Mouse (Mus musculus) embryonic facial prominence, embryonic 12.5 days (tissue): Measurements from ENCODE around the gene Slc44a1. TPM values are rescaled to one million over a fixed set of nuclear protein-coding genes. Genes with fewer than 3 reads are reported as not detected.
A peak's percentile ranks its signal among the peaks of the same experiment; 100 is the strongest.

ENCODE experiments used
- ATAC-seq: fragments of 200-750 bp; cut with Nextera tagmentation; 2 replicates; pipeline ENCODE4 v1.8.0; 2017; ENCODE audit not compliant: insufficient number of reproducible peaks, insufficient read depth, low FRiP score, low TSS enrichment
- H3K27ac ChIP-seq: fragments of 300-500 bp; sonication (generic); 2 replicates; pipeline ENCODE4 v1.5.1; 2016; ENCODE audit warnings: mild to moderate bottlenecking
- H3K27me3 ChIP-seq: fragments of 300-500 bp; sonication (generic); 2 replicates; pipeline ENCODE4 v1.6.1; 2016; ENCODE audit warnings: mild to moderate bottlenecking, moderate library complexity
- H3K36me3 ChIP-seq: fragments of 300-500 bp; sonication (generic); 2 replicates; pipeline ENCODE4 v1.6.1; 2016; ENCODE audit warnings: mild to moderate bottlenecking
- H3K4me1 ChIP-seq: fragments of 300-500 bp; sonication (generic); 2 replicates; pipeline ENCODE4 v1.6.1; 2016
- H3K4me2 ChIP-seq: fragments of 300-500 bp; sonication (generic); replicated peaks from 2 replicates; pipeline ENCODE4 v1.6.1; 2016; ENCODE audit warnings: mild to moderate bottlenecking, moderate library complexity
- H3K4me3 ChIP-seq: fragments of 300-500 bp; sonication (generic); 2 replicates; pipeline ENCODE4 v1.5.1; 2016; ENCODE audit warnings: mild to moderate bottlenecking
- H3K9ac ChIP-seq: fragments of 300-500 bp; sonication (generic); 2 replicates; pipeline ENCODE4 v1.6.1; 2016; ENCODE audit warnings: mild to moderate bottlenecking, moderate library complexity
- H3K9me3 ChIP-seq: fragments of 300-500 bp; sonication (generic); 2 replicates; pipeline ENCODE4 v1.6.1; 2016; ENCODE audit warnings: mild to moderate bottlenecking, moderate library complexity
- WGBS: fragments of 180-500 bp; shearing (Covaris S2); methylation state at CpG from one replicate; pipeline ENCODE4 v1.1.7; 2016; 5-methylcytosine and 5-hydroxymethylcytosine counted together
- polyA plus RNA-seq: library from polyadenylated mRNA; unstranded; fragments of >200 nt; fragmentation: Nextera tagmentation; extraction: Ambion mirVana; gene quantifications from 2 replicates; pipeline ENCODE4 v1.2.1, GENCODE M21; 2016

Slc44a1 gene
- polyA plus RNA-seq, 1 experiment from 2014 or later: 37.0 TPM

DNA sequence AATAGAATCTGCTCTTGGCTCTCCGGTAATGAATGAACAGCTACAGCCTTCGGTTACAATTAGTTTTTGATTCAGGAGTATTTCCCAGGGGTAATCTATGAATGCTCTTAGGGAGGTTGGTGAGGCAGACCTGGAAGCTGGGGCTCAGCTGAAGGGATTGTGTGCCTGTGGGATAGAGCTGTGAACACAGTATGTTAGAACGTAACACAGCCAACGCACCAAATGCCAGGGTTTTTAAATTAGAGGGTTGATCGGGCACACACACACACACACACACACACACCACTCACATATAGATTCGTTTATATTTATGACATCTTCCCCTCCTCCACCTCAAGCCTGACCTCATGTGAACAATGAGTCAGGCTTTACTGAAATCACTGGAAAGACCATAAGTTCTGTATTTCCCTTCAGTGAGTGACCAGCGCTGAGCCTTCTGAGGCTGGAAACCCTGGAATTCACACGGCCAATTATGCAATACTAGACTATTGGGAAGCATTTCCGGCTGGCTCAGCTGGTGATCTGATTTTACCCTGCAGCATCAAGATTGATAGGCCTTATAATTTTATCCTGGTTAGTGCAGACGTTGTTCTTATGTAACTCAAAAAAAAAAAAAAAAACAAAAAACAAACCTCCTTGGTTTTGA lies 3.0 kb upstream of the Slc44a1 start:
- WGBS: 55% methylated on average over 10 of the region's 10 CpGs
- Histone ChIP-seq H3K36me3 (no peaks in the 10 kb centered on the region), H3K9ac (no peak overlapping the region), H3K9me3 (no peaks in the 10 kb centered on the region), H3K27me3 (no peaks in the 10 kb centered on the region), H3K27ac (no peak overlapping the region), H3K4me2 (no peak overlapping the region), H3K4me1 (peaks cover 12% of the 10 kb centered on the region; the same call in 1 of the 2 replicates), H3K4me3 (no peak overlapping the region)
- ATAC-seq: no peak

GRCm38 (mm10) chr4:53438386-53438785 lies 1.8 kb upstream of the Slc44a1 start:
- Histone ChIP-seq H3K4me3 (no peak overlapping the region), H3K4me2 (no peak overlapping the region), H3K36me3 (no peaks in the 10 kb centered on the region), H3K27ac (no peak overlapping the region), H3K9me3 (no peaks in the 10 kb centered on the region), H3K27me3 (no peaks in the 10 kb centered on the region), H3K4me1 (peaks cover 22% of the 10 kb centered on the region; the same call in 1 of the 2 replicates), H3K9ac (no peak overlapping the region)
- 79% methylated on average over 2 of the region's 2 CpGs for WGBS
- ATAC-seq: no peak

- Histone ChIP-seq H3K27me3 (no peaks in the 10 kb centered on the region), H3K9me3 (no peaks in the 10 kb centered on the region), H3K4me2 (peak overlapping the region; percentile 96; the same call in 1 of the 2 replicates), H3K36me3 (no peaks in the 10 kb centered on the region), H3K4me3 (no peak overlapping the region), H3K4me1 (peaks cover 22% of the 10 kb centered on the region; the same call in 1 of the 2 replicates), H3K27ac (no peak overlapping the region), H3K9ac (no peak overlapping the region)
- 77% methylated on average over 7 of the region's 7 CpGs for WGBS
- no peak for ATAC-seq
These were observed 1.3 kb upstream of the Slc44a1 start for GRCm38 (mm10) chr4:53438836-53439480.

DNA sequence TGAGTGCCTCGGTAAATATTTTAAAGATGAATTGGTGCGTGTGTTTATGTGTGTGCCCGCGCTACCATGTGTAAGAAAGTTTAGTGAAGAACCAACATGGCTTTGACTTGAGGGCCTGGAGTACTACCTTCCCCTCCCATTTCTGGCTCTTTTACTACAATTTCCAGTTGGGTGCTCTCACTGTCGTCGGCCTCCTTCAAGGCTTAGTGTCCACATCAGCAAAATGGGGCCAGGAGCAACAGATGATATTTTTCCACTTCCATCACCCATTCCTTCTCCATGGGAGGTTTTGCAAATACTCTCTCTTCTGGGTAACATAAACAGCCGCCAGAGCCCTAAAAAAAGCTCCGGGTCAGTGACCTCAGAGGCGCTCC lies 590 bp upstream of the Slc44a1 start:
- H3K4me3 ChIP-seq: peak overlapping the region; percentile 86
- no peaks in the 10 kb centered on the region for H3K9me3 ChIP-seq
- peak overlapping the region; percentile 81 for H3K27ac ChIP-seq
- H3K4me2 ChIP-seq: peak overlapping the region; percentile 96
- ATAC-seq: no peak
- no peaks in the 10 kb centered on the region for H3K36me3 ChIP-seq
- peak overlapping the region; percentile 74 for H3K9ac ChIP-seq
- H3K27me3 ChIP-seq: no peaks in the 10 kb centered on the region
- 20% methylated on average over 9 of the region's 9 CpGs for WGBS
- peaks cover 22% of the 10 kb centered on the region; the same call in 1 of the 2 replicates for H3K4me1 ChIP-seq

GRCm38 (mm10) chr4:53440816-53441571 lies 781 bp downstream of the Slc44a1 start:
- Histone ChIP-seq H3K27ac (peak overlapping the region; percentile 81), H3K27me3 (no peaks in the 10 kb centered on the region), H3K9me3 (no peaks in the 10 kb centered on the region), H3K4me1 (peaks cover 22% of the 10 kb centered on the region; the same call in 1 of the 2 replicates), H3K4me3 (peak overlapping the region; percentile 86), H3K4me2 (peak overlapping the region; percentile 96), H3K36me3 (no peaks in the 10 kb centered on the region), H3K9ac (peak overlapping the region; percentile 74)
- under 1% methylated on average over 45 of the region's 45 CpGs for WGBS
- ATAC-seq: peak; percentile 23; the same call in 1 of the 2 replicates

DNA sequence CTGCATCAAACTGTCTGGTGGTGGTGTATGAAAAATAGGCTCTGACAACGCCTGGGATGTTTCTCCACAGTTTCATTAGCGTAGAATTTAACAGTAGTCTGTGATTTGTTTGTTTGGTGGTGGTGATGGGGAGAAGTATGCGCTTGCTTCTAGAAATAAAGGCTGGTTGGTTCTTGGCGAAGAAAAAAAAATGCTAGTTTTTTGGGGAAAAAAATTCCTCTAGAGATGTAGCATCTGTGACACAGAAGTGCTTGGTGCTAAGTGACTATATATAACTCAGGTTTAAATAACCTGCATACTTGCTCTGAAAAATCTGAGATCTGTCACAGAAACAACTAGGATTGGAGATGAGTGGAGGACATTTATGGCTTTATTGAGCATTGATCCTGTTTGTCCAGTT lies 1.5 kb downstream of the Slc44a1 start:
- H3K27ac ChIP-seq: no peak overlapping the region
- H3K36me3 ChIP-seq: no peaks in the 10 kb centered on the region
- H3K9me3 ChIP-seq: no peaks in the 10 kb centered on the region
- H3K4me1 ChIP-seq: peaks cover 22% of the 10 kb centered on the region; the same call in 1 of the 2 replicates
- H3K27me3 ChIP-seq: no peaks in the 10 kb centered on the region
- no peak overlapping the region for H3K9ac ChIP-seq
- H3K4me2 ChIP-seq: peak overlapping the region; percentile 96
- 26% methylated on average over 4 of the region's 4 CpGs for WGBS
- peak overlapping the region; percentile 86 for H3K4me3 ChIP-seq
- ATAC-seq: no peak

- no peak overlapping the region for H3K27ac ChIP-seq
- no peak for ATAC-seq
- H3K27me3 ChIP-seq: no peaks in the 10 kb centered on the region
- H3K9me3 ChIP-seq: no peaks in the 10 kb centered on the region
- no peak overlapping the region for H3K4me3 ChIP-seq
- 64% methylated on average over 3 of the region's 3 CpGs for WGBS
- H3K9ac ChIP-seq: no peak overlapping the region
- H3K4me1 ChIP-seq: 0 out of 2 replicates have a peak, but pooled peaks cover 17% of the 10 kb centered on the region
- H3K4me2 ChIP-seq: no peak overlapping the region
- no peaks in the 10 kb centered on the region for H3K36me3 ChIP-seq
These were observed 6.0 kb downstream of the Slc44a1 start for GRCm38 (mm10) chr4:53446216-53446615.

DNA sequence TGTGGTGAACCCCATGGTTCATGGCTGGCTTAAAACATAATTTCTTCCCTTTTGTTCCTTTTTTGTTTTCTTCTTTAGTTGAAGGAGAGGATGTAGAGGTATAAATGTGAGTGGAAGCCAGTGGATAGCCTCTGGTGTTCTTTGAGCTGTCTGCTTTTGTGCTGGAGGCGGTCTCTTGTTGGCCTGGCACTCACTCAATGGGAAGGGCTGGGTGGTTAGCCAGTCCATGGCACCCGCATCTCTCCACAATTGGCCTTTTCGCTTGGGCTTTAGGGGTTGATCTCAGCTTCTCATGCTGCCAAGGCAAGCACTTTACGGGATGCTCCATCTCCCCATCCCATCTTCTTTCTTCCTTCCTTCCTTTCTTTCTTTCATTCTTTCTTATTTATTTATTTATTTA lies 7.6 kb downstream of the Slc44a1 start:
- H3K9ac ChIP-seq: no peak overlapping the region
- ATAC-seq: no peak
- H3K4me3 ChIP-seq: no peak overlapping the region
- no peak overlapping the region for H3K4me2 ChIP-seq
- no peaks in the 10 kb centered on the region for H3K27me3 ChIP-seq
- WGBS: 93% methylated on average over 4 of the region's 4 CpGs
- H3K27ac ChIP-seq: no peak overlapping the region
- no peaks in the 10 kb centered on the region for H3K9me3 ChIP-seq
- no peaks in the 10 kb centered on the region for H3K36me3 ChIP-seq
- 0 out of 2 replicates have a peak, but pooled peaks cover 5% of the 10 kb centered on the region for H3K4me1 ChIP-seq

GRCm38 (mm10) chr4:53450736-53451135 lies 10.5 kb downstream of the Slc44a1 start:
- H3K27me3 ChIP-seq: no peaks in the 10 kb centered on the region
- no peak overlapping the region for H3K9ac ChIP-seq
- no peak for ATAC-seq
- no peak overlapping the region for H3K27ac ChIP-seq
- H3K4me3 ChIP-seq: no peak overlapping the region
- WGBS: 73% methylated on average over 7 of the region's 7 CpGs
- H3K36me3 ChIP-seq: no peaks in the 10 kb centered on the region
- H3K4me2 ChIP-seq: no peak overlapping the region
- no peaks in the 10 kb centered on the region for H3K4me1 ChIP-seq
- no peaks in the 10 kb centered on the region for H3K9me3 ChIP-seq

- no peak overlapping the region for H3K9ac ChIP-seq
- H3K4me3 ChIP-seq: no peak overlapping the region
- H3K36me3 ChIP-seq: no peaks in the 10 kb centered on the region
- H3K9me3 ChIP-seq: no peaks in the 10 kb centered on the region
- H3K27ac ChIP-seq: no peak overlapping the region
- no peak overlapping the region for H3K4me2 ChIP-seq
- no peaks in the 10 kb centered on the region for H3K4me1 ChIP-seq
- ATAC-seq: no peak
- WGBS: 64% methylated on average over 4 of the region's 4 CpGs
- H3K27me3 ChIP-seq: no peaks in the 10 kb centered on the region
These were observed 11.7 kb downstream of the Slc44a1 start for GRCm38 (mm10) chr4:53451887-53452286.

DNA sequence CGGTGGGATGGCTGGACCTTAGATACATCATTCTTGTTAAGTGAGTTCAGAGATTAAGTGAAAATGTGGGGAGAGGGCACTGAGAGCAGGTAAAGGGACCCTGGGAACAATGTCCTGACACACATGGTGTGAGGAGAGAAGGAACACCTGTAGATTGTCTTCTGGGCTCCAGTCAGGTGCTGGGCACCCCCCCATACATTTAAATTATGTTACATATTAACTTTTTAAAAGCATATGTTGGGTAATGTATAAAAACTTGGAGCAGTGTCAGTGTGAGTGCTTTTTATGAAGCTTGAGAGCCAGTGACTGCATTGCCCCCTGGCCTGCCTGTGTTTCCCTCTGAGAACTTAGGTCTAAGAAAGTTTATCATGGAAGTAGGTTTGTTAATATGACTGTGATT lies 12.2 kb downstream of the Slc44a1 start:
- H3K4me1 ChIP-seq: no peaks in the 10 kb centered on the region
- no peak overlapping the region for H3K4me3 ChIP-seq
- no peak overlapping the region for H3K9ac ChIP-seq
- H3K27ac ChIP-seq: no peak overlapping the region
- 85% methylated on average over 1 of the region's 1 CpGs for WGBS
- no peaks in the 10 kb centered on the region for H3K27me3 ChIP-seq
- no peak for ATAC-seq
- no peak overlapping the region for H3K4me2 ChIP-seq
- no peaks in the 10 kb centered on the region for H3K9me3 ChIP-seq
- H3K36me3 ChIP-seq: no peaks in the 10 kb centered on the region
